Mouse (Mus musculus): Measurements from ENCODE around the gene Nova1.

The Nova1 gene

GRCm38 (mm10) chr12:46818856-46819347 lies at the start of gene Nova1:
Gene Nova1 (minus strand): TSS chr12:46818929.
- in situ Hi-C loops (cut with MboI, MseI), result no loop called here

GRCm38 (mm10) chr12:46819348-46820022 lies 756 bp upstream of the Nova1 start:
- in situ Hi-C loops (cut with MboI, MseI), result no loop called here

GRCm38 (mm10) chr12:46818021-46818855 lies 491 bp downstream of the Nova1 start:
- in situ Hi-C loops (cut with MboI, MseI), result no loop called here

GRCm38 (mm10) chr12:46817211-46817803 lies 1.4 kb downstream of the Nova1 start:
- in situ Hi-C loops (cut with MboI, MseI), result no loop called here

- in situ Hi-C loops (cut with MboI, MseI), result no loop called here
These were observed 2.4 kb downstream of the Nova1 start for GRCm38 (mm10) chr12:46816291-46816690.

- in situ Hi-C loops (cut with MboI, MseI), result no loop called here
These were observed 3.0 kb downstream of the Nova1 start for GRCm38 (mm10) chr12:46815697-46816096.

GRCm38 (mm10) chr12:46814820-46815219 lies 3.9 kb downstream of the Nova1 start:
- in situ Hi-C loops (cut with MboI, MseI), result no loop called here

- in situ Hi-C loops (cut with MboI, MseI), result no loop called here
These were observed 17.4 kb downstream of the Nova1 start for GRCm38 (mm10) chr12:46801311-46801710.

- in situ Hi-C loops (cut with MboI, MseI), result no loop called here
These were observed 36.1 kb downstream of the Nova1 start for GRCm38 (mm10) chr12:46782301-46783280.

GRCm38 (mm10) chr12:46781481-46781880 lies 37.2 kb downstream of the Nova1 start:
- in situ Hi-C loops (cut with MboI, MseI), result no loop called here

GRCm38 (mm10) chr12:46780983-46781382 lies 37.7 kb downstream of the Nova1 start:
- in situ Hi-C loops (cut with MboI, MseI), result no loop called here

GRCm38 (mm10) chr12:46759450-46759849 lies 59.3 kb downstream of the Nova1 start:
- in situ Hi-C loops (cut with MboI, MseI), result no loop called here

- in situ Hi-C loops (cut with MboI, MseI), result no loop called here
These were observed 64.3 kb downstream of the Nova1 start for GRCm38 (mm10) chr12:46754325-46754848.

- in situ Hi-C loops (cut with MboI, MseI), result no loop called here
These were observed 65.6 kb downstream of the Nova1 start for GRCm38 (mm10) chr12:46753096-46753495.

- in situ Hi-C loops (cut with MboI, MseI), result no loop called here
These were observed 85.5 kb downstream of the Nova1 start for GRCm38 (mm10) chr12:46733261-46733660.

- in situ Hi-C loops (cut with MboI, MseI), result no loop called here
These were observed 86.8 kb downstream of the Nova1 start for GRCm38 (mm10) chr12:46731943-46732342.

- in situ Hi-C loops (cut with MboI, MseI), result no loop called here
These were observed 96.8 kb downstream of the Nova1 start for GRCm38 (mm10) chr12:46721914-46722313.

GRCm38 (mm10) chr12:46719076-46719475 lies 99.7 kb downstream of the Nova1 start:
- in situ Hi-C loops (cut with MboI, MseI), result no loop called here

GRCm38 (mm10) chr12:46710094-46710493 lies 108.6 kb downstream of the Nova1 start:
- in situ Hi-C loops (cut with MboI, MseI), result no loop called here

GRCm38 (mm10) chr12:46709475-46709874 lies 109.3 kb downstream of the Nova1 start:
- in situ Hi-C loops (cut with MboI, MseI), result no loop called here

- in situ Hi-C loops (cut with MboI, MseI), result no loop called here
These were observed 118.5 kb downstream of the Nova1 start for GRCm38 (mm10) chr12:46700202-46700601.

Data from T-helper 2 cell (primary cell).